In genomic region chr13:13830469-13831074, GRCm38 (mm10) we compare ENCODE assay signal across 23 mouse cellular contexts. TPM values are rescaled to one million over a fixed set of nuclear protein-coding genes. Genes with fewer than 3 reads are reported as not detected.
DNase-seq lines count a peak whose midpoint lies in the region; ATAC-seq and TF ChIP-seq lines count a peak whose summit lies in the region.
"Had no signal": no experiment of that assay in that cellular context is flagged by ENCODE, and none has a peak within 500 bp of the region (broad histone marks: within the 10 kb centered on the region; RNA-seq: fewer than 3 reads in every experiment).

No protein-coding gene starts in this region.

- no peak overlapping the region for H3K9ac ChIP-seq in forebrain, embryonic 12.5 days
- no peak overlapping the region for H3K9ac ChIP-seq in forebrain, embryonic 14.5 days (ENCODE audit: low read length)
- no peak overlapping the region for H3K9ac ChIP-seq in hindbrain, embryonic 15.5 days
- H3K9ac ChIP-seq in hindbrain, embryonic 12.5 days, result no peak overlapping the region
- no peak overlapping the region for H3K9ac ChIP-seq in liver, embryonic 12.5 days
- H3K9ac ChIP-seq: liver, postnatal 0 days had no signal

- no peak overlapping the region for H3K4me2 ChIP-seq in forebrain, embryonic 12.5 days
- H3K4me2 ChIP-seq in forebrain, embryonic 14.5 days (ENCODE audit: low read length), result no peak overlapping the region
- no peak overlapping the region for H3K4me2 ChIP-seq in hindbrain, embryonic 15.5 days
- no peak overlapping the region for H3K4me2 ChIP-seq in hindbrain, embryonic 12.5 days (replicated peaks)
- H3K4me2 ChIP-seq in liver, embryonic 12.5 days, result no peak overlapping the region
- H3K4me2 ChIP-seq: heart, embryonic 11.5 days had no signal

- no peaks in the 10 kb centered on the region for H3K27me3 ChIP-seq in forebrain, embryonic 12.5 days
- H3K27me3 ChIP-seq in forebrain, embryonic 14.5 days (replicated peaks; ENCODE audit: control insufficient read depth, insufficient read depth, low read length), result no peaks in the 10 kb centered on the region
- no peaks in the 10 kb centered on the region for H3K27me3 ChIP-seq in hindbrain, embryonic 15.5 days
- H3K27me3 ChIP-seq in hindbrain, embryonic 12.5 days, result no peaks in the 10 kb centered on the region
- no peaks in the 10 kb centered on the region for H3K27me3 ChIP-seq in limb, embryonic 10.5 days (ENCODE audit: low read depth, poor library complexity, severe bottlenecking)
- no peaks in the 10 kb centered on the region for H3K27me3 ChIP-seq in liver, embryonic 12.5 days (replicated peaks)
- H3K27me3 ChIP-seq: Patski had no signal

- TF ChIP-seq POLR2A in olfactory bulb, adult 2 months (IDR thresholded peaks at IDR 0.05; ENCODE audit: insufficient read depth, low read depth, low read length), result no peak

- H3K4me1 ChIP-seq in forebrain, embryonic 12.5 days, result no peaks in the 10 kb centered on the region
- H3K4me1 ChIP-seq in forebrain, embryonic 14.5 days (ENCODE audit: control insufficient read depth, insufficient read depth, low read length), result no peaks in the 10 kb centered on the region
- no peaks in the 10 kb centered on the region; the same call in 1 of the 2 replicates for H3K4me1 ChIP-seq in hindbrain, embryonic 15.5 days (replicated peaks)
- no peaks in the 10 kb centered on the region for H3K4me1 ChIP-seq in hindbrain, embryonic 12.5 days
- peaks cover 6% of the 10 kb centered on the region for H3K4me1 ChIP-seq in limb, embryonic 10.5 days
- H3K4me1 ChIP-seq in olfactory bulb, adult 2 months (ENCODE audit: control insufficient read depth, insufficient read depth, low read length), result peaks cover 20% of the 10 kb centered on the region
- H3K4me1 ChIP-seq in liver, embryonic 12.5 days, result no peaks in the 10 kb centered on the region

- ATAC-seq in forebrain, embryonic 12.5 days (ENCODE audit: low FRiP score), result peak; percentile 30; the same call in 1 of the 2 replicates
- ATAC-seq in forebrain, embryonic 14.5 days, result no peak
- ATAC-seq in hindbrain, embryonic 15.5 days (ENCODE audit: low FRiP score, low read depth), result peak; percentile 64
- no peak for ATAC-seq in hindbrain, embryonic 12.5 days (ENCODE audit: low FRiP score)
- no peak for ATAC-seq in liver, embryonic 12.5 days
- ATAC-seq: inflammation-experienced regulatory T-cells, adult 6 months; liver, postnatal 0 days; Patski had no signal

- no peaks in the 10 kb centered on the region for H3K9me3 ChIP-seq in forebrain, embryonic 12.5 days
- H3K9me3 ChIP-seq in forebrain, embryonic 14.5 days (replicated peaks; ENCODE audit: control insufficient read depth, low read length), result no peaks in the 10 kb centered on the region
- no peaks in the 10 kb centered on the region for H3K9me3 ChIP-seq in hindbrain, embryonic 15.5 days
- no peaks in the 10 kb centered on the region for H3K9me3 ChIP-seq in hindbrain, embryonic 12.5 days (replicated peaks)
- no peaks in the 10 kb centered on the region for H3K9me3 ChIP-seq in limb, embryonic 10.5 days (replicated peaks)
- H3K9me3 ChIP-seq in liver, embryonic 12.5 days (replicated peaks), result no peaks in the 10 kb centered on the region

- H3K36me3 ChIP-seq in forebrain, embryonic 12.5 days (replicated peaks), result no peaks in the 10 kb centered on the region
- no peaks in the 10 kb centered on the region for H3K36me3 ChIP-seq in forebrain, embryonic 14.5 days (ENCODE audit: control insufficient read depth, insufficient read depth, low read length)
- no peaks in the 10 kb centered on the region; the same call in 1 of the 2 replicates for H3K36me3 ChIP-seq in hindbrain, embryonic 15.5 days
- H3K36me3 ChIP-seq in hindbrain, embryonic 12.5 days, result no peaks in the 10 kb centered on the region
- no peaks in the 10 kb centered on the region for H3K36me3 ChIP-seq in limb, embryonic 10.5 days
- H3K36me3 ChIP-seq in liver, embryonic 12.5 days, result no peaks in the 10 kb centered on the region

- 55% methylated on average over 4 of the region's 4 CpGs for WGBS in forebrain, embryonic 12.5 days
- 56% methylated on average over 4 of the region's 4 CpGs for WGBS in forebrain, embryonic 14.5 days
- 39% methylated on average over 4 of the region's 4 CpGs for WGBS in hindbrain, embryonic 15.5 days
- WGBS in hindbrain, embryonic 12.5 days, result 46% methylated on average over 4 of the region's 4 CpGs
- WGBS in limb, embryonic 10.5 days, result 27% methylated on average over 4 of the region's 4 CpGs
- 28% methylated on average over 4 of the region's 4 CpGs for WGBS in olfactory bulb, adult 2 months
- WGBS in liver, embryonic 12.5 days (ENCODE audit: insufficient replicate concordance), result 32% methylated on average over 4 of the region's 4 CpGs

- TF ChIP-seq CTCF in olfactory bulb, adult 2 months (IDR thresholded peaks at IDR 0.05; ENCODE audit: insufficient read depth, low read depth, low read length), result no peak

- no peak overlapping the region for H3K27ac ChIP-seq in forebrain, embryonic 12.5 days
- no peak overlapping the region for H3K27ac ChIP-seq in forebrain, embryonic 14.5 days (ENCODE audit: low read depth, low read length)
- H3K27ac ChIP-seq in hindbrain, embryonic 15.5 days (replicated peaks), result no peak overlapping the region
- no peak overlapping the region for H3K27ac ChIP-seq in hindbrain, embryonic 12.5 days
- no peak overlapping the region for H3K27ac ChIP-seq in limb, embryonic 10.5 days
- peak overlapping the region; percentile 79 for H3K27ac ChIP-seq in olfactory bulb, adult 2 months (ENCODE audit: insufficient read depth, low read depth, low read length)
- H3K27ac ChIP-seq in liver, embryonic 12.5 days, result no peak overlapping the region

- no peak overlapping the region for H3K4me3 ChIP-seq in forebrain, embryonic 12.5 days (replicated peaks)
- no peak overlapping the region for H3K4me3 ChIP-seq in forebrain, embryonic 14.5 days (ENCODE audit: low read depth, low read length)
- H3K4me3 ChIP-seq in hindbrain, embryonic 15.5 days, result no peak overlapping the region
- no peak overlapping the region for H3K4me3 ChIP-seq in hindbrain, embryonic 12.5 days
- H3K4me3 ChIP-seq in limb, embryonic 10.5 days, result no peak overlapping the region
- H3K4me3 ChIP-seq in olfactory bulb, adult 2 months (ENCODE audit: insufficient read depth, low read depth, low read length), result no peak overlapping the region
- no peak overlapping the region for H3K4me3 ChIP-seq in liver, embryonic 12.5 days

- no peak for DNase-seq in forebrain, embryonic 14.5 days (ENCODE audit: low spot score)
- peak; percentile 25 for DNase-seq in limb, embryonic 10.5 days (ENCODE audit: low spot score)
- DNase-seq in cerebellum, postnatal 4 days (ENCODE audit: low spot score in 2 of 2), result no peak
- DNase-seq: adrenal gland, adult 8-10 months; cerebellum, adult 11-12 months; cerebellum, postnatal 14 days; embryo, embryonic 11 days; gastrocnemius, postnatal 36 days; heart, postnatal 10 days; kidney, adult 8-10 months; kidney, postnatal 25 days; liver; liver, postnatal 0 days; lung, postnatal 10 days; midbrain, embryonic 14.5 days had no signal

RNA-seq across cellular contexts. Expression of gene Gng4, which starts 46.7 kb away (rescaled TPM):
- polyA plus RNA-seq in forebrain, embryonic 12.5 days (2016; fragmentation: Nextera tagmentation; extraction: Ambion mirVana), result 3.4 and 4.6 TPM in 2 replicates
- polyA plus RNA-seq in forebrain, embryonic 14.5 days (2014; fragmentation: Nextera tagmentation; extraction: Ambion mirVana), result 23.5 and 29.1 TPM in 2 replicates
- polyA plus RNA-seq in hindbrain, embryonic 15.5 days (2015; fragmentation: Nextera tagmentation; extraction: Ambion mirVana), result 85.9 and 91.0 TPM in 2 replicates
- polyA plus RNA-seq in hindbrain, embryonic 12.5 days (2016; fragmentation: Nextera tagmentation; extraction: Ambion mirVana), result 6.2 and 6.9 TPM in 2 replicates
- polyA plus RNA-seq in limb, embryonic 10.5 days (2016; fragmentation: Nextera tagmentation; extraction: Ambion mirVana), result 0.10 and 0.16 TPM in 2 replicates
- 369 and 482 TPM in 2 replicates for polyA plus RNA-seq in olfactory bulb, adult 2 months (2012; ENCODE audit: insufficient read depth, insufficient read length, low replicate concordance, missing spikeins)
- 0.17 TPM in 1 of 2 replicates, not detected in the other for polyA plus RNA-seq in liver, embryonic 12.5 days (2016; fragmentation: Nextera tagmentation; extraction: Ambion mirVana)
- polyA plus RNA-seq: inflammation-experienced regulatory T-cells, adult 6 months; liver, postnatal 0 days; Patski had no signal

Comparison
In these comparisons a context has a peak if more than half of its experiments do, and no peak if none do; other contexts are left out.
1. ATAC-seq: peak in forebrain, embryonic 12.5 days (single experiment) and hindbrain, embryonic 15.5 days (single experiment); none in forebrain, embryonic 14.5 days (single experiment), hindbrain, embryonic 12.5 days (single experiment) and liver, embryonic 12.5 days (single experiment).